Mouse (Mus musculus) gonadal fat pad, adult 2 months (tissue): Measurements from ENCODE around the gene Naa15. TPM values are rescaled to one million over a fixed set of nuclear protein-coding genes. Genes with fewer than 3 reads are reported as not detected.
"Not testable (repeated sequence)": the region's sequence is repeated elsewhere in the genome, so short reads cannot be mapped to it uniquely, and the experiment has no call there.

ENCODE experiments used
- DNase-seq: peaks from one replicate; pipeline ENCODE4 v3.0.0-alpha.2; 2012; ENCODE audit warnings: low read depth
- polyA plus RNA-seq: library from polyadenylated mRNA; depleted of rRNA; stranded (reverse); fragments of >200 nt; gene quantifications from 2 replicates; pipeline ENCODE4 v1.2.3, GENCODE M21; 2012

The Naa15 gene
- polyA plus RNA-seq, 1 experiment = 4.1 TPM

GRCm38 (mm10) chr3:51393651-51394050 lies 21.3 kb upstream of the Naa15 start:
- no peak for DNase-seq

DNA sequence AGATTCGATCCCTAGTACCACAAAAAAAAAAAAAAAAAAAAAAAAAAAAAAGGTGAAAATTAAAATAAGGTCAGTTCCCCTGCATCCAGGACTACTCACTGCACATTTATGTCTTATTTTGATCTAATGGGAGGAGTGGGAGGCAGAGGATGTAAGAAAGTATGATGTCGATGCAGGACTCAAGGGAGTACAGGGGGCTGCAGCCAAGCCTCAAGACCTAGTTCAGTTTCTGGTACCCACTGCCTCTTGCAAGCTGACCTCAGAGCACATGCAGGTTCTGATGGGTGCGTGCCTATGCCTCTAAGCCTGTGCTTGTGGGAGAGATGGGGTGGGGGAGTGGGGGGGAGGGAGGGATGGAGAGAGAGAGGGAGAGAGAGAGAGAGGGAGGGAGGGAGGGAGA lies 20.1 kb upstream of the Naa15 start:
- no peak for DNase-seq

GRCm38 (mm10) chr3:51395461-51396145 lies 19.3 kb upstream of the Naa15 start:
- DNase-seq = no peak

GRCm38 (mm10) chr3:51396219-51397068 lies 18.5 kb upstream of the Naa15 start, which contains the start of gene Mgarp:
Gene Mgarp, minus strand, starts transcription at chr3:51396738.
- no peak for DNase-seq

- no peak for DNase-seq
These were observed 17.1 kb upstream of the Naa15 start for GRCm38 (mm10) chr3:51397700-51398299.

- DNase-seq = no peak
These were observed 16.3 kb upstream of the Naa15 start for GRCm38 (mm10) chr3:51398667-51399066.

DNA sequence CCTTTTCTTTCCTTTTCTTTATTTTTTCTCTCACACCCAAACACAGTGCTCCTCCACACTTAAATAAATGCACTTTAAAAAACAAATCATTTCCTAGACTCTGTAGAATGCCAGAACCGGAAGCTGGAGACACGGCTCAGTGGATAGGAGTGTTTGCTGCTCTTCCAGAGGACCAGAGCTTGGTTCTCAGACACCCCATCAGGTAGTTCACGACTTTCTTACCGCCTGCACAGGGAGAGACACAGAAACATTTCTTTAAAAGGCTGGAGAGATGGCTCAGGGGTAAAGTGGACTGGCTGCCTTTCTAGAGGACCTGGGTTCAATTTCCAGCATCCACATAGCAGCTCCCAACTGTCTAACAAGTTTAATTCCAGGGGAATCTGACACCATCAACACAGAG lies 15.4 kb upstream of the Naa15 start:
- DNase-seq = no peak

DNA sequence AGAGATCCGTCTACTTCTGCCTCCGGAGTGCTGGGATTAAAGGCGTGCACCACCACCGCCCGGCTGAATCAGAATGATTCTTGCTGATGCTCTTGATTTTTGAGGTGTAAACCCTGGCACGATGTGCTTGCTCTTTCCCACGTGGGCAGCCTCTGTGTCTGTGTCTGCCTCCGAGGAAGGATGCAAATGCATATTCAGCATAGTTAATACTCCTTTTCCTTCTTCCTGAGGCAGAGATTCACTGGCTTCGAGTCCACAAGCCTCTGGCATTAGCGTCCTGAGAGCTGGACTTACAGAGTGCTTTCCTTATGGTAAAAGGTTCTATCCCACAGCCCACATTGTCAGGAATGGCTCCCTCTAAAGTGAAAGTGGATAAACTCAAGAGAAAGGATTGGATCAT lies 14.3 kb upstream of the Naa15 start:
- DNase-seq = no peak

DNA sequence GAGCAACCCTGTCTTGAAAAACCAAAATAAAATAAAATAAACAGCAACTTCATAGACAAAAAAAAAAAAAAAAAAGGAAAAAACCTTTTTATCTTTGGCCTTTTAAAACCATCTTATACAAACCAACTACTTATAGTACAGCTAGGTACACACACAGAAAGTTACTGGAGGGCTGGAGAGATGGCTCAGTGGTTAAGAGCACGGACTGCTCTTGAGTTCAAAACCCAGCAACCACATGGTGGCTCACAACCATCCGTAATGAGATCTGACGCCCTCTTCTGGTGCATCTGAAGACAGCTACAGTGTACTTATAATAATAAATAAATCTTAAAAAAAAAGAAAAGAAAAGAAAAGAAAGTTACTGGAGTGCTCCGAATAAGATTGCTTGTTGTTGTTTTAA lies 12.9 kb upstream of the Naa15 start:
- DNase-seq = not testable (repeated sequence)

DNA sequence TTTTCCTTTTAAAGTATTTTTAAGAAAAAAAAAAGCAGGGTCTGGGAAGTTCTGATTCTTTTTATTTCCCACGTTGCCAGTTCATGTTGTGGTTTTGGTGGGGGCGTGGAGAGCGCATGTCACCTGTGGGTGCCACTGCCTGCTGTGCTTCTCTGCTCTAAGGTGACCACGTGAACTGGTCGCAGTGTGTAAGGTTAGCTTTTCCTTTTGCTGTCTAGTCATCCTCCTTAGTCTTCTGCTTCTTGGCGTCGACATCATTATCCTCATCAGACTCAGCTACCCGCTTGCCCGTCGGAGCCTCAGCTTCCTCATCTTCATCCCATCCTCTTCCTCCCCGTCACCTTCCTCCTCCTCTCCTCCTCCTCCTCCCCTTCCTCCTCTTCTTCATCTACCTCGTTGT lies 12.3 kb upstream of the Naa15 start:
- no peak for DNase-seq

- DNase-seq = no peak
These were observed 6.9 kb upstream of the Naa15 start for GRCm38 (mm10) chr3:51407870-51408560.

DNA sequence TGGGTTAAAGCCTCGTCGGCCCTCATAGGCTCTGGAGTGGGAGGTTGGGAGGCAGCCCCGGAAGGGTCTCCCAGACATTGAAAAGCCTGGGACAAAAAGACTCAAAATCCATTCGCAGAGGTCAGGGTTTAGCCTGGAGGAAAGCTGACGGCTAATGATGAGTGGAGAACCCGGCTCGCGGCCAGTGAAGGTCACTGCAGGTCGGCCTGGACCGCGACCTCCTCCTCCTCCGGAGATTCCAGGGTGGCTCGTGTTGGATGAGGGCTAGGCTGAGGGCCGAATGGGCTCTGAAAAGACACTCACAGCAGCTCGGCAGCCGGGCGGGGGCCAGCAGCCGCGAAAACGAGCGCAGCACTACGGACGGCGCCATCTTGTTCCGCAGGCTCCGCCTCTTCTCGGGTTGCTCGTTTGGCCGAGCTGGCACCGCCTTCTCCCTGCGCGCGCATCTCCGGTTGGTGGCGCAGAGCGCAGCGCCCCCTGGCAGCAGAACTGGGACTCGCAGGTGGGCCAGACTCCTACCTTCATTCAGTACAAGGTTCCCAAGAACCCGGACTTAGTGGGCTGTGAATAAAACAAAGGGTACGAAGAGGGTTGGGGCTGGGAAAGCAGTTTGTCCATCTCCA lies 6.3 kb upstream of the Naa15 start, which contains the start of gene Ndufc1:
Ndufc1 (minus strand) TSS at position 428 of the 623 bp plus-strand sequence.
- DNase-seq = no peak

DNA sequence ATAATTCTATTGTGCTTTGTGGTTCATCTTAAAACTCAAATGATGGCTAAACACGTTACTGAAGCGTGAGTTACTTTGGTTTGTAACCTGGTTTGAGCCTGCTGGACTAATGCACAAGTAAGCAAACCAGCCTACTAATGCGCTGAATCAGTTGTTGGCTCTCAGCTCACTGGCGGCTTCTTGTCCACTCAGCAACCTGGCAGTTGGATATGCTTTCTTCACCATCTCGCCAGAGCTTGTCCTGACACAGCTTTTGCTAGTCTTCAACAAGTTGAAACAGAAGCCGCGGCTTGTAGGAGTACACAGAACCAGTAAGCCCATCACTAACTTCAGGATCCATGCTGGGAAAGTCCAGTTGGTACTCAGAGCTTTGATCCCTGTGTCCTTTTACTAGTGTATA lies 2.5 kb upstream of the Naa15 start:
- DNase-seq = peak; percentile 93

GRCm38 (mm10) chr3:51413276-51413675 lies 1.7 kb upstream of the Naa15 start:
- no peak for DNase-seq

GRCm38 (mm10) chr3:51416073-51416363 lies 1.1 kb downstream of the Naa15 start:
- no peak for DNase-seq

DNA sequence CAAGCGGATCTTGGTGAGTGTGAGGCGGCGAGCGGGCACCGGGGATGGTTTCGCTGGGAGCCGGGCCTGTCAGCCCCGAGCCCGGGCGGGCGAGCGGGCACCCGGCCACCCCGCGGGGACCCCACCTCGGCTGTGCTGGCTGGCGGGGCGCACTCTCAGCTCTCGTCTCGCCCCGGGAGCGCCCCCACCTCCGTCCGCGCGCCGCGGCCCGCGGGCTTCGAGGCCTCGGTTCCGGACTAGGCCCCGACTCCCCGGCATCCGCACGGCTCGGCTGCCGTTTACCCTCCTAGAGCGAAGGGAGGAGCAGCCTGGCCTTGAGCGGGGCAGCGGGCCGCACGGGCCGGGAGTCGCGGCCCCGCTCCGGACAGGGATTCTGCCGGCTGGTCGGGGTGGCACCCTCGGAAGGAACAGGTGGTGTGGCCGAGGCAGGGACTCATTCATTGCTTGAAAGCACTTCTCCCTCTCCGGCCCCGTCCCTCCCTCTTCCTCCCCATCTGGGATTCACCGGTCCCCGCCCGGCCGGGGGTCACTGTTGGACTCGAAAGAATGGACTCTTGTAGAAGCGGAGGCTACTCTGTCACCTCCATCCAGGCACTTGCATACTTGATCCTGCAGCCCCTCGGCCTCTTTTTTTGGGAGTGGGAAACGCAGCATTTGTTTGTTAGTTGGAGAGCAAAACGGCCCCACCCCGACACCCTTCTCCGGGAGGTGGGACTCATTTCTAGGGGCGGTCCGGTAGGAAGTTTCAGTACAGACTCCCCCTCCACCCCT lies 1.6 kb downstream of the Naa15 start:
- DNase-seq = no peak

GRCm38 (mm10) chr3:51417135-51417458 lies 2.1 kb downstream of the Naa15 start:
- no peak for DNase-seq

- DNase-seq = no peak
These were observed 2.5 kb downstream of the Naa15 start for GRCm38 (mm10) chr3:51417485-51417884.

GRCm38 (mm10) chr3:51417966-51418365 lies 3.0 kb downstream of the Naa15 start:
- no peak for DNase-seq

GRCm38 (mm10) chr3:51421921-51422320 lies 7.0 kb downstream of the Naa15 start:
- DNase-seq = no peak

DNA sequence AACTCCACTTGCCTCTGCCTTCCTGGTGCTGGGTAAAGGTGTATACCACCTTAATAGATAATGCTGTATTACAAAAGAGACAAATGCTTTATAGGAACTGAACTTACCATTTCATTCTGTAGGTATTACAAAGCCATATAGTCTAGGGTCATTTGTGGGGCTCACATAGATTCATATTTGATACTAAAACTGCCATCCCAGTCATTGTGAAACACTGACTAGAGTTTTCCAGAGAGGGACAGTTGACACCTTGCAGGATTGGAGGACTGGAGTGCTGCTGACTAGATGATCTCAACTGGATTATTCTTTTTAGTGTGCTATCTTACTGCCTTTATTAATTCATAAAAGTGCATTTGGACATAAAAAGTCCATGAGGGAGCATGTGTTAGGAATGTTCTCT lies 10.4 kb downstream of the Naa15 start:
- no peak for DNase-seq
